Mouse (Mus musculus) liver, embryonic 14.5 days (tissue): ENCODE results near the gene Vwa5b1. TPM values are rescaled to one million over a fixed set of nuclear protein-coding genes. Genes with fewer than 3 reads are reported as not detected.

Experiments
- ATAC-seq: fragments of 200-750 bp; cut with Nextera tagmentation; 2 replicates; pipeline ENCODE4 v1.8.0; 2017; ENCODE audit warnings: moderate number of reproducible peaks, mild to moderate bottlenecking, moderate library complexity; ENCODE audit not compliant: insufficient read depth
- DNase-seq, 3 experiments: peaks; one replicate each; pipeline ENCODE4 v3.0.0-alpha.2; 2012 to 2013; ENCODE audit warnings: low read depth in 3 of 3, low spot score in 3 of 3
- H3K27ac ChIP-seq: fragments of 300-500 bp; sonication (generic); 2 replicates; pipeline ENCODE4 v1.5.1; 2014; ENCODE audit warnings: moderate library complexity, mild to moderate bottlenecking, control low read depth, inconsistent platforms
- H3K27me3 ChIP-seq: fragments of 300-500 bp; sonication (generic); 2 replicates; pipeline ENCODE4 v1.6.1; 2014; ENCODE audit warnings: mild to moderate bottlenecking, low read length, moderate library complexity; ENCODE audit not compliant: control insufficient read depth, insufficient read depth
- H3K36me3 ChIP-seq: fragments of 300-500 bp; sonication (generic); replicated peaks from 2 replicates; pipeline ENCODE4 v1.6.1; 2014; ENCODE audit warnings: low read depth; ENCODE audit not compliant: control insufficient read depth, insufficient read depth
- H3K4me1 ChIP-seq, 2 experiments: fragments of 200-500 bp in 1 of 2; fragments of 300-500 bp in 1 of 2; sonication (generic) in 1 of 2; replicated peaks; 2 replicates each; pipeline ENCODE4 v1.6.1; 2012 to 2014; ENCODE audit warnings: antibody characterized with exemption in 1 of 2, inconsistent platforms in 1 of 2, low read length in 1 of 2; ENCODE audit not compliant: control insufficient read depth in 2 of 2, insufficient read depth in 2 of 2
- H3K4me2 ChIP-seq: fragments of 300-500 bp; sonication (generic); 2 replicates; pipeline ENCODE4 v1.6.1; 2014; ENCODE audit warnings: low read depth, mild to moderate bottlenecking, control low read depth, moderate library complexity
- H3K4me3 ChIP-seq, 2 experiments: fragments of 200-500 bp in 1 of 2; fragments of 300-500 bp in 1 of 2; sonication (generic) in 1 of 2; 2 replicates each; pipeline ENCODE4 v1.5.1; 2012 to 2014; ENCODE audit warnings: low read depth in 2 of 2, low read length in 2 of 2, mild to moderate bottlenecking in 2 of 2, control low read depth in 1 of 2, inconsistent platforms in 1 of 2, moderate library complexity in 1 of 2; ENCODE audit not compliant: insufficient read depth in 1 of 2
- H3K9ac ChIP-seq: fragments of 300-500 bp; sonication (generic); replicated peaks from 2 replicates; pipeline ENCODE4 v1.6.1; 2014; ENCODE audit warnings: mild to moderate bottlenecking, control low read depth, moderate library complexity
- H3K9me3 ChIP-seq: fragments of 300-500 bp; sonication (generic); 2 replicates; pipeline ENCODE4 v1.6.1; 2016; ENCODE audit warnings: low read length, mixed read lengths; ENCODE audit not compliant: control insufficient read depth
- CTCF ChIP-seq: IDR thresholded peaks from 2 replicates; pipeline ENCODE4 v1.5.1; 2016; ENCODE audit warnings: antibody characterized with exemption, low read depth, control low read depth
- EP300 ChIP-seq: IDR thresholded peaks from 2 replicates; pipeline ENCODE4 v1.6.1; 2016; ENCODE audit warnings: antibody characterized with exemption, low read depth
- WGBS: fragments of 180-500 bp; shearing (Covaris S2); extraction: QIAGEN DNeasy Blood & Tissue Kit; methylation state at CpG from one replicate; pipeline ENCODE4 v1.1.7; 2014; ENCODE audit not compliant: insufficient replicate concordance; 5-methylcytosine and 5-hydroxymethylcytosine counted together
- polyA plus RNA-seq, 2 experiments: library from polyadenylated mRNA; depleted of rRNA in 1 of 2; stranded (reverse) in 1 of 2; unstranded in 1 of 2; fragments of >200 nt; fragmentation: Nextera tagmentation in 1 of 2; extraction: Ambion mirVana in 1 of 2; gene quantifications; 2 replicates each; pipeline versions ENCODE4 v1.2.1 to v1.2.3; 2012 to 2014

Vwa5b1 gene
- polyA plus RNA-seq, 2 experiments: not detected

- Histone ChIP-seq H3K4me2 (no peak overlapping the region), H3K27ac (no peak overlapping the region), H3K9me3 (no peaks in the 10 kb centered on the region), H3K9ac (no peak overlapping the region), H3K27me3 (no peaks in the 10 kb centered on the region), H3K4me3 (no peak overlapping the region), H3K4me1 (no peaks in the 10 kb centered on the region), H3K36me3 (no peaks in the 10 kb centered on the region)
- WGBS: 14% methylated on average over 10 of the region's 10 CpGs
- TF ChIP-seq EP300 (no peak), CTCF (no peak)
- DNase-seq (no peak), ATAC-seq (no peak)
Observed at GRCm38 (mm10) chr4:138548124-138548561, 87.5 kb downstream of the Vwa5b1 start.

GRCm38 (mm10) chr4:138547556-138547955 lies 88.1 kb downstream of the Vwa5b1 start:
- 20% methylated on average over 10 of the region's 10 CpGs for WGBS
- no peak overlapping the region for H3K27ac ChIP-seq
- no peak for ATAC-seq
- no peaks in the 10 kb centered on the region for H3K9me3 ChIP-seq
- H3K4me1 ChIP-seq: no peaks in the 10 kb centered on the region
- no peaks in the 10 kb centered on the region for H3K36me3 ChIP-seq
- no peak overlapping the region for H3K9ac ChIP-seq
- no peak for DNase-seq
- H3K4me2 ChIP-seq: no peak overlapping the region
- no peak overlapping the region for H3K4me3 ChIP-seq
- no peaks in the 10 kb centered on the region for H3K27me3 ChIP-seq
- TF ChIP-seq EP300 (no peak), CTCF (no peak)

GRCm38 (mm10) chr4:138547041-138547440 lies 88.6 kb downstream of the Vwa5b1 start:
- no peaks in the 10 kb centered on the region for H3K36me3 ChIP-seq
- DNase-seq: no peak
- no peak overlapping the region for H3K4me2 ChIP-seq
- H3K27me3 ChIP-seq: no peaks in the 10 kb centered on the region
- H3K27ac ChIP-seq: no peak overlapping the region
- no peak overlapping the region for H3K4me3 ChIP-seq
- no peak for ATAC-seq
- TF ChIP-seq CTCF (peak; percentile 40; the same call in 1 of the 2 replicates), EP300 (no peak)
- H3K9me3 ChIP-seq: no peaks in the 10 kb centered on the region
- WGBS: 43% methylated on average over 6 of the region's 6 CpGs
- H3K4me1 ChIP-seq: no peaks in the 10 kb centered on the region
- H3K9ac ChIP-seq: no peak overlapping the region

- DNase-seq: no peak
- no peaks in the 10 kb centered on the region for H3K27me3 ChIP-seq
- no peak overlapping the region for H3K4me2 ChIP-seq
- ATAC-seq: no peak
- H3K36me3 ChIP-seq: no peaks in the 10 kb centered on the region
- H3K9ac ChIP-seq: no peak overlapping the region
- 62% methylated on average over 11 of the region's 11 CpGs for WGBS
- TF ChIP-seq CTCF (no peak), EP300 (no peak)
- no peaks in the 10 kb centered on the region for H3K4me1 ChIP-seq
- no peaks in the 10 kb centered on the region for H3K9me3 ChIP-seq
- no peak overlapping the region for H3K4me3 ChIP-seq
- H3K27ac ChIP-seq: no peak overlapping the region
Observed at GRCm38 (mm10) chr4:138546241-138546640, 89.4 kb downstream of the Vwa5b1 start.

- H3K4me2 ChIP-seq: no peak overlapping the region
- H3K27me3 ChIP-seq: no peaks in the 10 kb centered on the region
- WGBS: 50% methylated on average over 12 of the region's 12 CpGs
- no peaks in the 10 kb centered on the region for H3K9me3 ChIP-seq
- DNase-seq: no peak
- no peaks in the 10 kb centered on the region for H3K4me1 ChIP-seq
- H3K4me3 ChIP-seq: no peak overlapping the region
- ATAC-seq: no peak
- H3K36me3 ChIP-seq: no peaks in the 10 kb centered on the region
- H3K9ac ChIP-seq: no peak overlapping the region
- no peak for TF ChIP-seq EP300
- no peak for TF ChIP-seq CTCF
- H3K27ac ChIP-seq: no peak overlapping the region
Observed at GRCm38 (mm10) chr4:138543177-138543576, 92.5 kb downstream of the Vwa5b1 start.

- H3K4me2 ChIP-seq: no peak overlapping the region
- WGBS: 52% methylated on average over 4 of the region's 4 CpGs
- no peaks in the 10 kb centered on the region for H3K36me3 ChIP-seq
- no peak overlapping the region for H3K9ac ChIP-seq
- H3K4me1 ChIP-seq: no peaks in the 10 kb centered on the region
- H3K27me3 ChIP-seq: no peaks in the 10 kb centered on the region
- DNase-seq (no peak), ATAC-seq (no peak)
- H3K27ac ChIP-seq: no peak overlapping the region
- TF ChIP-seq EP300 (no peak), CTCF (no peak)
- H3K9me3 ChIP-seq: no peaks in the 10 kb centered on the region; the same call in 1 of the 2 replicates
- H3K4me3 ChIP-seq: no peak overlapping the region
Observed at GRCm38 (mm10) chr4:138538084-138538449, 97.6 kb downstream of the Vwa5b1 start.
